In the genomic region with DNA sequence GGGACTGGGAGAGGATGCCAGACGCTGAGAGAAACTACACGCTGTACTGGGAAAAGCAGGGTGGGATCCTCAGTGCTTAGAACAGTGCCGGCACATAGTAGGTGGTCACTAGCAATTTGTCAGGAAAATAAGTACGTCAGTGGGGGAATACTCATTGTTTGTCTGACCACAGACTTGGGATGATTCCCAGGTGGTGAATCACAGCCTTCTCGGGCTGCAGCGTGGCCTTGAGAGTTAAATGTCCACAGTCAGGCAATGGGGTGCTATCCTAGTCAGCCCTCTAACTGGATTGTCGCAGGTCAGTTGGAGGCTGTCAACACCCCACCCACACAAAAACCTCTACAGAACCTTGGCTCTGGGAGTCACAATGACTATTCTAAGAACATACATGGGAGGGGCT, we compare ENCODE assay signal across 12 mouse cellular contexts.
"Had no signal": no experiment of that assay in that cellular context is flagged by ENCODE, and none has a peak within 500 bp of the region (broad histone marks: within the 10 kb centered on the region; RNA-seq: fewer than 3 reads in every experiment).

No protein-coding gene starts in this region.

- ATAC-seq: lung, postnatal 0 days; midbrain, embryonic 16.5 days had no signal

- H3K9me3 ChIP-seq: liver, embryonic 15.5 days; stomach, embryonic 15.5 days had no signal

- H3K4me3 ChIP-seq: liver, embryonic 15.5 days; stomach, embryonic 15.5 days had no signal

- H3K9ac ChIP-seq: liver, embryonic 15.5 days; stomach, embryonic 15.5 days had no signal

- H3K4me1 ChIP-seq: liver, embryonic 15.5 days; stomach, embryonic 15.5 days had no signal

- DNase-seq: kidney, adult 9 months; kidney, postnatal 36 days; lung, adult 2 months; lung, postnatal 36 days; right cerebral cortex, postnatal 14 days; thymus, postnatal 36 days had no signal

- H3K27me3 ChIP-seq: liver, embryonic 15.5 days; stomach, embryonic 15.5 days had no signal

- H3K27ac ChIP-seq: kidney, postnatal 0 days; liver, embryonic 15.5 days; stomach, embryonic 15.5 days had no signal

- H3K4me2 ChIP-seq: liver, embryonic 11.5 days; liver, embryonic 15.5 days; stomach, embryonic 15.5 days had no signal

- H3K36me3 ChIP-seq: liver, embryonic 15.5 days; stomach, embryonic 15.5 days had no signal
